Mouse (Mus musculus): ENCODE data around the gene Map3k13. TPM values are rescaled to one million over a fixed set of nuclear protein-coding genes. Genes with fewer than 3 reads are reported as not detected.
"Not testable (repeated sequence)": the region's sequence is repeated elsewhere in the genome, so short reads cannot be mapped to it uniquely, and the experiment has no call there.

The Map3k13 gene
- polyA plus RNA-seq, 1 experiment from 2014 or later: 1.1 TPM

DNA sequence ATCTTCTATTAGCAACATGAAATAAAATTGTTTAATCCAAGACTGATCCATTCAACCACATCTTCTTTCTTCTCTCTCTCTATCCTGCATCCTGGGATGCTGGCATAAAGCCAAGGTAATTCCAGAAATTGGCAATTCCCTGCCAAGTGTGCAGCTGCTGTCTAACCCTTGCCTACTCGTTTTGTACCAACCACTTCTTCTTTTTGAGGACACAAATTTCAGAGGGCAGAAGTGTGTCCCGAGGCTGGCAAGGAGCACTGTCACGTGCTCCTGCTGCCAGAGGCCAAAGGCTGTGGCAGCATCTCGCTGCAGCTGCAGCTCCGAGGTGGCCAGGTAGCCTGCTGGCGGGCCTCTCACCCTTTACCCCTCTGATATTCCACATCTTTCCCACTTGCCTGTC, 87.0 kb downstream of the Map3k13 start:
- no peak overlapping the region for H3K4me2 ChIP-seq
- no peaks in the 10 kb centered on the region for H3K36me3 ChIP-seq
- H3K27ac ChIP-seq: no peak overlapping the region
- no peak overlapping the region for H3K9ac ChIP-seq
- no peaks in the 10 kb centered on the region for H3K9me3 ChIP-seq
- no peak for ATAC-seq (ENCODE audit: insufficient read depth, low FRiP score, low read depth)
- no peaks in the 10 kb centered on the region for H3K27me3 ChIP-seq (replicated peaks)
- 50% methylated on average over 6 of the region's 6 CpGs for WGBS
- H3K4me3 ChIP-seq (replicated peaks): no peak overlapping the region
- H3K4me1 ChIP-seq: no peaks in the 10 kb centered on the region

DNA sequence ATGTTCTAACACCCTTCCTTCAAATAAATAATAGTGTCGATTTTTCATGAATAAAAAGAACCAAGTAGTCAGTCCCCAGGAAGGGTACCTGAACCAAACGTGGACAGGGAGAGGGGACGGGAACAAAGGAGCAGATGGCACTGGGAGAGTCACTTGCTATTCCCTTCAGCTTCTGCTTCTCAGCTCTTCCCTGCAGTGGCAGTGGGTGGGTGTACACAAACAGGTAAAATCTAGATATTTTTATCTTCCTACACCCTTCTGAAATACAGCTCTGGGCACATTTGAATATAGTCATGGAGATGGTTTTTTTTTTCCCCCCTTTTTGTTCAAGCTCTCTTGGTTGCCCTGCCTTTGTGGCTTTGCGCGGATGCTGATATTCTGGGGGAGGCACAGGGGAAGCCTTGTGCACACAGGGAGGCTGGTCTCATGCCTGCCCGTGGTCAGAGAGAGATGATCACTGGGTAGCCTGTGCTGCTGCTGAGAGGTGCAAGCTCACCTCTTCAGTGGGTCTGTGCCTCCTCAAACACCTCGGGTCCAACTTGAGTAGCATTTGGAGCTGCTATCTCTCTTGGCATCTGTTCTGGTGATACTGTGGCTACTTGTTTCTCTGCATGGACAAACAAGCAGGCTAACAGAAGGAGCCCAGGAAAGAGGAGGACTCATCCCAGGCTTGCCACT, 87.6 kb downstream of the Map3k13 start:
- 70% methylated on average over 7 of the region's 7 CpGs for WGBS
- Histone ChIP-seq H3K4me2 (no peak overlapping the region), H3K4me3 (replicated peaks) (no peak overlapping the region), H3K9me3 (no peaks in the 10 kb centered on the region), H3K27ac (no peak overlapping the region), H3K9ac (no peak overlapping the region), H3K36me3 (no peaks in the 10 kb centered on the region), H3K4me1 (no peaks in the 10 kb centered on the region), H3K27me3 (replicated peaks) (no peaks in the 10 kb centered on the region)
- ATAC-seq (ENCODE audit: insufficient read depth, low FRiP score, low read depth): no peak

DNA sequence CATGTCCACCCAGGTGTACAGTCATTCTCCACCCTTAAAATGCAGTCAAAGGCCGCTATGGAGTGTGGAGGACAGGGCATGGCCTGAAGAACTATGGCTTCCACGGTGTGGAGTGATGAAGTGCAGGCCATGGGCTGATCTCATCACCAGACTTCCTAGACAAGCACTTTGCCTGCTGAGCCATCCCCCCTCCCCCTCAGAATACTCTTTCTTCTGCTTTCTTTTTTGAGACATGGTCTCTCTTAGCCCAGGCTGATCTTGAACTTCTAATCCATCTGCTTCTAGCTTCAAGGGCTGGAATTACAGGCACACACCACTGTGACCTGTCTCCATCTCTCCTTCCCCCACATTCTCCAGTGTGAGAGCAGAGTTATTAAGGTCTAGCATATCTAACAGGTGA, 93.5 kb downstream of the Map3k13 start:
- no peak overlapping the region for H3K9ac ChIP-seq
- no peak overlapping the region for H3K4me2 ChIP-seq
- H3K27ac ChIP-seq: no peak overlapping the region
- H3K36me3 ChIP-seq: no peaks in the 10 kb centered on the region
- no peaks in the 10 kb centered on the region for H3K9me3 ChIP-seq
- H3K4me1 ChIP-seq: no peaks in the 10 kb centered on the region
- H3K4me3 ChIP-seq (replicated peaks): no peak overlapping the region
- WGBS: 82% methylated on average over 2 of the region's 2 CpGs
- no peak for ATAC-seq (ENCODE audit: insufficient read depth, low FRiP score, low read depth)
- H3K27me3 ChIP-seq (replicated peaks): no peaks in the 10 kb centered on the region

DNA sequence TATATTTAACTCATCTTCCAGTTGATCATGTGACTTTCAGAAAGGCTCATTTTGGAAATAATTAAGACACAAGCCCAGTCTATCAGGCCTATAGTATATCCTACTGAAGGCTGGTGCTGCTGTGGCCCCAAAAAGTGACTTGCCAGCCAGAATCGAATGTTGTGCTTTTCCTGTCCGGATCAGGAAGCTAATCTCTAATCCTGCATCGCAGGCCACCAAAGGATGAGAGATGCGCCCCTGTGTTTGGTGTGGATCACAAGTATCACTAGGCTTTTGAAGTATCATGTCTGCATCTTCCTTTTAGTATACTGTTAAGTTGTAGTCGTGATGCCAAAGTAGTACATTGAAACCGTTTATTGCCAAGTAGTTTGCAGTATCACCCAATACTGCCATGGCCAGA, 99.7 kb downstream of the Map3k13 start:
- 88% methylated on average over 6 of the region's 6 CpGs for WGBS
- Histone ChIP-seq H3K36me3 (no peaks in the 10 kb centered on the region), H3K4me3 (replicated peaks) (no peak overlapping the region), H3K27me3 (replicated peaks) (no peaks in the 10 kb centered on the region), H3K4me1 (no peaks in the 10 kb centered on the region), H3K27ac (no peak overlapping the region), H3K4me2 (no peak overlapping the region), H3K9me3 (no peaks in the 10 kb centered on the region), H3K9ac (no peak overlapping the region)
- ATAC-seq (ENCODE audit: insufficient read depth, low FRiP score, low read depth): no peak

DNA sequence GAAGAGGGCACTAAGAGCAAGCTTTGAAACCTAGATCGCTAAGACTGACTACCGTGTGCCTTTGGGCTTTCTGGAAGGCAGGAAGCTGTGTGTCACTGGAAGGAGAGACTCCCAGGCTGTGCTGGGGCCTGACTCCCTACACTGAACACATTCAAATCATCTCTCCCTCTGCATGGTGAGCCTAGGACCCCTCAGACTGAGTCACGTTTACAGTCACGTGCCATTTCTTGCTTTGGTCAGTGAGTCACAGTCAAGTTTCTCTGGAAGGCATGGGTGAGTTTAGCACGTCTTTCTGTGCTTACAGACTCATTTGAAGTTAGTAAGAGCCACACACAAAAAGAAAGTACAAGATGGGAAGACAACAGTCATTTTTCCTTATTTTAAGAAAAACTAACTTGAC, 107.1 kb downstream of the Map3k13 start:
- no peak for ATAC-seq (ENCODE audit: insufficient read depth, low FRiP score, low read depth)
- Histone ChIP-seq H3K27me3 (replicated peaks) (no peaks in the 10 kb centered on the region), H3K4me3 (replicated peaks) (no peak overlapping the region), H3K27ac (no peak overlapping the region), H3K9ac (no peak overlapping the region), H3K36me3 (no peaks in the 10 kb centered on the region), H3K9me3 (no peaks in the 10 kb centered on the region), H3K4me2 (no peak overlapping the region), H3K4me1 (no peaks in the 10 kb centered on the region)
- 72% methylated on average over 5 of the region's 5 CpGs for WGBS

GRCm38 (mm10) chr16:21904636-21905035, 110.5 kb downstream of the Map3k13 start:
- no peaks in the 10 kb centered on the region for H3K27me3 ChIP-seq (replicated peaks)
- no peak overlapping the region for H3K27ac ChIP-seq
- H3K4me2 ChIP-seq: no peak overlapping the region
- WGBS: 86% methylated on average over 10 of the region's 10 CpGs
- H3K9me3 ChIP-seq: no peaks in the 10 kb centered on the region
- H3K4me1 ChIP-seq: no peaks in the 10 kb centered on the region
- no peak overlapping the region for H3K4me3 ChIP-seq (replicated peaks)
- no peaks in the 10 kb centered on the region for H3K36me3 ChIP-seq
- H3K9ac ChIP-seq: no peak overlapping the region
- ATAC-seq (ENCODE audit: insufficient read depth, low FRiP score, low read depth): no peak

- H3K4me1 ChIP-seq: no peaks in the 10 kb centered on the region
- H3K27ac ChIP-seq: no peak overlapping the region
- H3K4me3 ChIP-seq (replicated peaks): no peak overlapping the region
- WGBS: 86% methylated on average over 7 of the region's 7 CpGs
- no peak overlapping the region for H3K4me2 ChIP-seq
- no peaks in the 10 kb centered on the region for H3K9me3 ChIP-seq
- ATAC-seq (ENCODE audit: insufficient read depth, low FRiP score, low read depth): no peak
- no peak overlapping the region for H3K9ac ChIP-seq
- no peaks in the 10 kb centered on the region for H3K36me3 ChIP-seq
- H3K27me3 ChIP-seq (replicated peaks): no peaks in the 10 kb centered on the region
Observed at GRCm38 (mm10) chr16:21905996-21906395, 111.8 kb downstream of the Map3k13 start.

GRCm38 (mm10) chr16:21906902-21907301, 112.8 kb downstream of the Map3k13 start:
- Histone ChIP-seq H3K4me3 (replicated peaks) (no peak overlapping the region), H3K9ac (no peak overlapping the region), H3K27me3 (replicated peaks) (no peaks in the 10 kb centered on the region), H3K9me3 (no peaks in the 10 kb centered on the region), H3K4me1 (no peaks in the 10 kb centered on the region), H3K4me2 (no peak overlapping the region), H3K36me3 (no peaks in the 10 kb centered on the region), H3K27ac (no peak overlapping the region)
- ATAC-seq (ENCODE audit: insufficient read depth, low FRiP score, low read depth): no peak
- WGBS: 88% methylated on average over 6 of the region's 6 CpGs

DNA sequence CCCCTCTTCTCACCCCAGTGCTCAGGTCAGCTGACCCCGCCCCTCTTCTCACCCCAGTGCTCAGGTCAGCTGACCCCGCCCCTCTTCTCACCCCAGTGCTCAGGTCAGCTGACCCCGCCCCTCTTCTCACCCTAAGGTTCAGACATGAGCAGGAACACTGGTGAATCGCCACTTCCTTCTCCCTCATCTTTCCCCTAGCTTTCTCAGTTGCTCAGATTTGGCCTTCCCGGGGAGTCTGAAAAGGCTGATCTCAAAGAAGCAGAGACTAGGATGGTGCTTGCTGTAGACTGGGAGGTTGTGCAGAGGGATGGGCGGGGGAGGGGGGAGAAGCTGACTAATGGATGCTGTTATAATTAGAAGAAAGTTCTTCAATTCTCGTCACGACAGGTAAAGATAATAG, 114.8 kb downstream of the Map3k13 start:
- H3K9ac ChIP-seq; H3K4me3 ChIP-seq (replicated peaks); H3K9me3 ChIP-seq; H3K27me3 ChIP-seq (replicated peaks); H3K36me3 ChIP-seq; ATAC-seq (ENCODE audit: insufficient read depth, low FRiP score, low read depth); H3K4me1 ChIP-seq; H3K27ac ChIP-seq; H3K4me2 ChIP-seq: not testable (repeated sequence)
- 47% methylated on average over 7 of the region's 8 CpGs for WGBS

DNA sequence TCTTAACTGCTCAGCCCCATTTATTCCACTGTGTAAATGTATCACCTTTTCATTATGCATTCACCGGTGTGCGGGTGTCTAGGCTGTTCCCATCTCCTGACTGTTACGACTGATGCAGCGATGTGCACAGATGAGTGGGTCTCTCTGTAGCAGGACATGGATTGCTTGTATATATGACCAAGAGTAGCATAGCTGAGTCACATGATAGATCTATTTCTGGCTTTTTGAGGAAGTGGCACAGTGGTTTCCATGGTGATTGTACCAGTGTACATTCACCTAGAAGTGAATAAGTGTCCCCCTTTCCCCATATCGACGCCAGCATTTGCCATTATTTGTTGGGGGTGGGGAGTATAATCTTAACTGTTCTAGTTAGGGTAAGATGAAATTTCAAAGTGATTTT, 119.2 kb downstream of the Map3k13 start:
- Histone ChIP-seq H3K4me1 (no peaks in the 10 kb centered on the region), H3K9me3 (no peaks in the 10 kb centered on the region), H3K36me3 (no peaks in the 10 kb centered on the region), H3K27ac (no peak overlapping the region), H3K4me2 (no peak overlapping the region), H3K27me3 (replicated peaks) (no peaks in the 10 kb centered on the region), H3K9ac (no peak overlapping the region), H3K4me3 (replicated peaks) (no peak overlapping the region)
- no peak for ATAC-seq (ENCODE audit: insufficient read depth, low FRiP score, low read depth)
- WGBS: 78% methylated on average over 6 of the region's 6 CpGs

DNA sequence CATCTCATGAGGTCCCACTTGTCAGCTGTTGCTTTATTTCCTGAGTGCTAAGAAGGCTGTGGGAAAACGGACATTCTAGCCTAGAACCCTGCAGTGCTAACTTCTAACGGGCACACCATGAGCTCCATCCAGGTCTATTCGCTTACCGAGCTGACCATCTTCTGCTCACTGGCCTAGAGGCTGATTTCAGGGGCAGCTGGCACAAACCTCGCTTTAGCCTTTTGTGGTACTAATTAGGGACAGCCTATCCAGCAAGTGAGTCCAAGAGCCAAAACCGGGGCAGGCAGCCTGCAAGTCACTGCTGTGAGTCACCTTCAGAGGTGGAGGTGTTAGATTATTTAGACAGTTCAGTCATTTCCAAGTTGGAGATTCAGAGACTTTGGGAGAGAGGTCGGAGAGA, 122.5 kb downstream of the Map3k13 start:
- no peak for ATAC-seq (ENCODE audit: insufficient read depth, low FRiP score, low read depth)
- H3K36me3 ChIP-seq: no peaks in the 10 kb centered on the region

DNA sequence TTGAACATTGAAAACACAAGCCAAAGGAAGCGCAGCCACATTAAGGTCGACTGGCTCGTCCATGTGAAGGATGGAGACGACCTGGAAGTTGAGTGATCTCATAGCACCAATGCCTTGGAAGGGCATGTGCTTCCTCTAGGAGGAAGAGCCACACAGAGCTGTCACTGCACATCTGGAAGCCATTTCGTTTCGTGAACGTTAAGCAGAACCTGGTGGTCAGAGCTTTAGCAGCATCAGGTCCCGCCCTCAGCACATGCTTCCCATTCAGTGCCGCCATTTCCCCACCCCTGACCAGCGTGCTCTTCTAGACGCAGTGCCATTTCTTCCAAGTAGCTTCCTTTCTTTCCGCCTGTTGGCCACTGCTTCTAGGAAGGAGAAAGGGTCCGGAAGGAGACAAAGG, 134.3 kb downstream of the Map3k13 start:
- H3K27ac ChIP-seq: no peak overlapping the region
- H3K9ac ChIP-seq: no peak overlapping the region
- no peak for ATAC-seq (ENCODE audit: insufficient read depth, low FRiP score, low read depth)
- WGBS: 83% methylated on average over 13 of the region's 13 CpGs
- H3K4me1 ChIP-seq: no peaks in the 10 kb centered on the region
- no peaks in the 10 kb centered on the region for H3K36me3 ChIP-seq
- no peaks in the 10 kb centered on the region for H3K9me3 ChIP-seq
- no peaks in the 10 kb centered on the region for H3K27me3 ChIP-seq (replicated peaks)
- no peak overlapping the region for H3K4me3 ChIP-seq (replicated peaks)
- no peak overlapping the region for H3K4me2 ChIP-seq

More for the DNA sequence above, 122.5 kb downstream of the Map3k13 start:
- Histone ChIP-seq H3K27ac (no peak overlapping the region), H3K4me2 (no peak overlapping the region), H3K4me1 (no peaks in the 10 kb centered on the region), H3K9ac (no peak overlapping the region), H3K27me3 (replicated peaks) (no peaks in the 10 kb centered on the region), H3K4me3 (replicated peaks) (no peak overlapping the region), H3K9me3 (no peaks in the 10 kb centered on the region)
- WGBS: 72% methylated on average over 7 of the region's 7 CpGs

Measured in stomach, embryonic 15.5 days (tissue).